Mouse (Mus musculus): Measurements from ENCODE around the gene Rnf223.

Gene Rnf223

DNA sequence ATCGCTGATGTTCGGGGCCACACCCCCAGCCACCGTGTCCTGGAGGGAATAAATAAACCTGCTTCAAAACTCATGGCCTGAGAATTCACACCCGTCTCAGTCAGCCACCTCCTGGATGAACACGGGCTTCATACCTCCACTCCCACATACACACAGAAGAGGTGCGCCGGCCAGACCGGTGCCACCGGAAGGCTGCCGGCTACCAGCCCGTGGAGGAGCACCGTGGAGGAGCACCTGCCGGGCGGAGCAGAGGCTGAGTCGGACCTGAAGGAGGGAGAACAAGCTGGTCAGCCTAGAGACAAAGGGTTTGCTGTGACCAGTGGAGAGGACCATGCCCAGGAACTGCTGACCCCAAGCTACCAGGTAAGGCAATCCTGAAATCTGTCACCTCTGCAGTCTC lies at the start of gene Rnf223:
Gene Rnf223, plus strand, starts transcription at position 78 of the 400 bp plus-strand sequence.
- no peak for DNase-seq

GRCm38 (mm10) chr4:156082621-156083234 lies 47.6 kb upstream of the Rnf223 start:
- DNase-seq = no peak

- no peak for DNase-seq
Observed at GRCm38 (mm10) chr4:156083348-156083747, 47.0 kb upstream of the Rnf223 start.

- no peak for DNase-seq
Observed at GRCm38 (mm10) chr4:156084096-156084879, 46.0 kb upstream of the Rnf223 start.

- no peak for DNase-seq
Observed at GRCm38 (mm10) chr4:156085256-156085655, 45.1 kb upstream of the Rnf223 start.

DNA sequence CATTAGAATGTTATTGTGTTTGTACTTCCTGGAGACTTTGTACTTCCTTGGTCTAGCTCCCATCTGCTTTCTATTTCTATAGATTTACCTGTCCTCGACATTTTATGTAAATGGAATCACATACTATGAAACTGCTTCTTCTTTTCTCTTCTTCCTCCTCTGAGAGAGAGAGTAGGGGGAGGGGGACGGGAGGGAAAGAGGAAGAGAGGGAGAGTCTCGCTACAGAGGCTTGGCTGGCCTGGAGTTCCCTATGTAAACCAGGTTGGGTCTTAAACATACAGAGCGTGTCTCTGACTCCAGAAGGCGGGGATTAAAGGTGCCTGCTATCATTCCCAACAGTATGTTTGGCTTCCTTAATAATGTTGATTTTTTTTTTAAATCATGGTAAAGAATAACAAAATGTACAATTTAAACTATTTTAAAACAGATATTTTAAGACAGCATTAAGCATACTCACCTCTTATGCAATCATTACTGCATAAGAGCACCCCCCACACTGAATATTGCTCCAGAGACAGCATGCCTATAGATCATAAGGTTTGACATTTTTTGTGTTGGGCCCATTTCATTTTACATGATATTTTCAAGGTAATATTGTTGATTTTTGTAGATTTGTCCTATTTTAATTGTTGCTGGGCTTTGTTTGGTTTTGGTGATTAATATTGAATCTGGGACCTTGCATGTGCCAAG lies 42.8 kb upstream of the Rnf223 start:
- DNase-seq = no peak

DNA sequence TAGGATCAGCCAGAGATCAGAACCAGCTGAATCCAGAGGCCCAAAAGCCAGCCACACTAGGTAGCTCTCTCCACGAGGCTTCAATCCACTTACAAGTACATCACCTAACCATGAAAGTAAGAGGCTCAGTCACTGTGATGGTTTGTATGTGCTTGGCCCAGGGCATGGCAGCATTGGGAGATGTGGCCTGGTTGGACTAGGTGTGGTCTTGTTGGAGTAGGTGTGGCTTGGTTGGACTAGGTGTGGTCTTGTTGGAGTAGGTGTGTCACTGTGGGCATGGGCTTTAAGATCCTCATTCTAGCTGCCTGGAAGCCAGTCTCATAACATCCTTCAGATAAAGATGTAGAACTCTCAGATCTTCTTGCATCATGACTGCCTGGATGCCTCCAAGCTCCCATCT lies 39.1 kb upstream of the Rnf223 start:
- DNase-seq = no peak

- DNase-seq = no peak
Observed at GRCm38 (mm10) chr4:156092765-156093164, 37.5 kb upstream of the Rnf223 start.

DNA sequence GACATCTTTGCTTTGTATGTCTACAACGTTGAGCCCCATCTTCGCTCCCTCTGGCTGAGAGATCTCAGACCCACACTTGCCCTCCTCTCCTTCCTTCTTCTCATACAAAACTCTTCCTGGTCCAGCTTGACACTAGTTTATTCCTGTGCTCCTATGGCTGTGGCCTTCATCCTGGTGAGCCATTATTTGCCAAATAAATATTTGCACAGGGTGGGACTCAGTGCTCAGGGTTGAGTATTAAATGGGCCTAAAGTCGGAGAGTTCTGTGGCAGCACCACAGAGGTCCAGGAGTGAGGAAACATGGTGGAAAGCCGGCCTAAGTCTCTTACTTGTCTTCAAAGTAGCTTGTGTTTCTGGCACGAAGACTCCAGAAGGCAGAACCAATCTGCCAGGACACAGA lies 36.6 kb upstream of the Rnf223 start:
- no peak for DNase-seq

GRCm38 (mm10) chr4:156096191-156096590 lies 34.1 kb upstream of the Rnf223 start:
- no peak for DNase-seq

DNA sequence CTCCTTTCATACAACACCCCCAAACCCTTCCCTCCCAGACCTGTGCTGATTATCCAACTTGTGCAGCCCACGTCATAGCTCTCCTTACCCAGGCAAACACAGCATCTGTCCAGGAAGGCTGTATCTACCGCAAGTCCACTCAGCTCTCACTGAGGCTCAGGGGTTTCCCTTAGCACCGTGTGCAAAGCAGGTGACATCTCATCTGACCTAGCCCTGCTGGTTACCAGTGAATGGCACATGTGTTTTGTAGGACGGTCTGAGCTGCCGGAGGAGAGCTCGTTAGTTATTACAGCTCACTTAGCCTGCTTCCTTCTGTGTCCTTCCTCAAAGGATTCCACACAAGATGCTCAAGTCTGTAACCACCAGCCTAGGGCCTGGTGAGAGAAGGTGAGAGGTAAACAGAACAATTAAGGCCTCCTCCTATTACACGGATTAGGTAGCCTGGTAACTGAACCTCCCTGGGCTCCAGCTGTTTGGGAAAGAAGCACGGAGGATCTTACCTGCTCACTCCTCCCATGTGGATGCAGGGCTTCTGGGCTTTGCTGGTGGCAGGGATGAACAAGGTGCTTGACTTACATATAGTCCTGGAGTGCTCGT lies 32.4 kb upstream of the Rnf223 start:
- DNase-seq = no peak

DNA sequence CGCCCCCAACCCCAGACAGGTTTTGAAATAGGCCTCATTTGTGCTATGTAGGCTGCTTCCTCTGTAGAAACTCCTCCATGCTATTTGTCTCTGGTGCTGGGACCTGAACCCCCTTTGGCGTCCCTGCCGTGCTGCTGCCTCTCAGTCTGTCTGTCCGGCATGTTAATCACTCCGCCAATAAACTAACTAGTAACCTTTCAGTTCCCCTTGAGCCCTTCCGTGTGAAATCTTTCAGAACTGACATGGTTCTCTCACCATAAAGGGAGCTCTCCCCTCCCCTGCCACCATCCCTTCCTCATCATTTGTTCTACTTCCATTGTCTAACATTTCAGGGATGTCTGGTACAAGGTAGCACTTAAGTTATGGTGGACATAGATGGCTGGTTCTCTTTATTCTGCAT lies 30.9 kb upstream of the Rnf223 start:
- DNase-seq = no peak

GRCm38 (mm10) chr4:156100501-156100900 lies 29.8 kb upstream of the Rnf223 start:
- no peak for DNase-seq

GRCm38 (mm10) chr4:156101481-156101903 lies 28.8 kb upstream of the Rnf223 start:
- DNase-seq = no peak

GRCm38 (mm10) chr4:156103342-156103741 lies 27.0 kb upstream of the Rnf223 start:
- no peak for DNase-seq

DNA sequence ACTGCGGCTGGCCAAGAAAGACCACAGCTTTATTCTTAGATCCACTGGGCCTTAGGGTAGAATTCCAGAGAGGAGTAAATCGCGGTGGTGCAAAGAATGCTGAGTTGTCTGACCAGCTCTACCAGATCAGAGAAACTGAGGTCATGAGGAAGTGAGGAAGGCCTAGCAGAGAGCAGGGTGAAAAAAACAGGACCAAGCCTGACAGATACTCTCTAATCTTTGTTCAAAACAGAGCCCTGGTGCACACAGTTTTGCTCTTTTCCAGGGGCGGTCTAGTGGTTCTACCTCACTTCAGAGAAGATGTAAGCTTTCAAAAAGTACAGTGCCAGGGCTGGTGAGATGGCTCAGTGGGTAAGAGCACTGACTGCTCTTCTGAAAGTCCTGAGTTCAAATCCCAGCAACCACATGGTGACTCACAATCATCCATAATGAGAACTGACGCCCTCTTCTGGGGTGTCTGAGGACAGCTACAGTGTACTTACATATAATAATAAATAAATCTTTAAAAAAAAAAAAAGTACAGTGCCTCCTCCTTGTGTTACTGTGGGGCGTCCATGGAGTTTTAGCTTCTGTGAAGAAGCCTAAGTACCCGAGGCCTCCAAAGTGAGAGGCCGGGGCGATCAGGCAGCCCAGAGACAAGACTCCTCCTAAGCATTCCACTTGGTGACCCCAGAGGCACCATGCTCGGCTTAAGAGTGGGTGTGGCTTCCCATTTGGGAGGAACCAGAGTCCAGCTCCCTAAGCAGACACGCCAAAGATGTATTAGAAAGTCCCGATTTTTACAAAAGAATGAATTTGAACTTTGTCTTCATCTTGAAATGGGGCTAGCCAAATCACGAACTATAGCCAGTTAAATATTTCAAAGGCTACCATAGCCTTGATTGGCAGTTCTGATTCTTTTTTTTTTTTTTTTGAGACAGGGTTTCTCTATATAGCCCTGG lies 21.4 kb upstream of the Rnf223 start:
- peak; percentile 36 to 54 for DNase-seq

DNA sequence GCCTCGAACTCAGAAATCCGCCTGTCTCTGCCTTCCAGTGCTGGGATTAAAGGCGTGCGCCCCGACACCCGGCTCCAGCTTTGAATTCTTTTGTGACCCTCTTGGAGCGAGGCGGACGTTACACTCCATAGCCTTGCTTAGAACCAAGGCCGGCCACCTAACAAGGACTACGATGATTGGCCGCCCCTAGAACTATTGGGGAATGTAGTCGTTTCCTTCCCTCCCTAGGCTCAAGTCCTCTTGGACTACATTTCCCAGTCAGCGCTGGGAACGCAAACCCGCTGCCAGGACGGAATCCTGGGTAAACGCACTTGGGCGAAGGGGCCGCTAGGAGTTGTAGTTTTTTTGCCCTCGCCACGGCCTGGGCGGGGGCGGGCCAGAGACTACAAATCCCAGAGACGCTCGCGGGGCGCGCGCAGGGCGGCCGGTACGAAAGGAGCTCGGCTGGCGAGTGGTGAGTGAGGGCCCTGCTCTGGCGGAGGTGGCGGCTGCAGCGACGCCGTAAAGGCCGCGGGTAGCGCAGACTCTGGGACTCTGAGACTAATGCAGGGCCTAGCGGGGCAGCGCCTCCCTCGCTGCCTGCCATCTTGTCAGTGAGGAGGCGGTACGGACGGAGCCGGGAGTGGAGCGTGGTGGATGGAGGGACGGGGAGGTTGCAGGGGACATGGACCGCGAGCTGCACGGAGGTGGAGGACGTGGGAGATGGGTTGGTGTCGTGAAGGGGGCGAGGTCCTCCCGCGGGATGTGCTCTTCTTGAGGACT lies 20.6 kb upstream of the Rnf223 start, which contains the start of gene 9430015G10Rik:
Gene 9430015G10Rik, plus strand, starts transcription at position 413 of the 762 bp plus-strand sequence.
- peak; percentile 98 for DNase-seq

DNA sequence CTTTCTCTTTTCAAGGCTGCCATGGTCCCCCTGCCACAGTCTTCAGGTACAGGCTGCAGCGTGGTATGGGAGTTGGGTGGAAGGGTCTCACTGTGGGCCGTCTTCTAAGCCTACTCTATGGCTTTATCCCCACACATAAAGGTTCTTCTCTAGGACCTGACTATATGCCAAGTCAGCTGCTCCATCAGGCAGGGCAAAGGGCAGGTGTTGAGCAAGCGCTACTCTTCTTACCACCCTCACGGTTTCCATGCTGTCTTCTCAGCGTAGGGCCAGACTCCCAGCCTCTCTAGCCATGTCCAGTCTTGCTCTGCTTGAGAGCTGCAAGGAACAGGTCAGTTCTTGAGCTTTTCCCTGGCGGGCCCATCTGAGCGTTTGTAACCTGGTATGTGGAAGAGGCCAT lies 6.2 kb upstream of the Rnf223 start:
- DNase-seq = no peak

DNA sequence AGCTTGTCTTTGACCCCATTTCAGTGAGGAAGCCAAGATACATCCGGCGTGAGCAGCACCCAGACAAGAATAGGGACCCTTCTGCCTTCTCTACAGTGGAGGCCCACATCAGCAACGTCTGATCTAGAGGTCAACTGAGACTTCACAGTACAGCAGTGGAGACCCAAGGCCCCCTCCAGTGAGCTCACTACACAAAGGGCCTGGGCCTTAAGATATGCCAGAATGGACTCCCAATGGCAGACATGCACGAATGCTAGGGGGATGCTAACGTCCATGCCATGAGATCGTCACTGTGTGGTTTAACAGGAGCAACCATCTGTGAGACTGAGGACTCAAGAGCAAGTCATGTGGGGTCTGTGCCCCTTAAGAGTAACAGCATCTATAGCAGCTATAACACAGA lies 4.9 kb upstream of the Rnf223 start:
- DNase-seq = no peak

DNA sequence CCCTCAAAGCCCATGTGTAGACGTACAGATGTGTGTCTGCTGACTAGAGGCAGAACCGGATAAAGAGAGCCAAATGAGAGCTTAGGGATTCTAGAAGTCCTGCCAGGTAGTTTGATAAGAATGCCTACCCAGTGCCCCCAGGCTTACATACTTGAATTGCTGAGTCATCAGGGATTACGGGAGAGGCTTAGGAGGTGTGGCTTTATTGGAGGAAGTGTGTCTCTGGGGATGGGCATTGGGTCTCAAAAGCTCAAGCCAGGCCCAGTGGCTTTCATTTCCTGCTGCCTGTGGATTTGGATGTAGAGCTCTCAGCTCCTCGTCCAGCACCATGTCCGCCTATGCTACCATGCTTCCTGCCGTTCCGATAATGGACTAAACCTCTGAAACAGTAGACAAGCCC lies 3.5 kb upstream of the Rnf223 start:
- DNase-seq = no peak

GRCm38 (mm10) chr4:156128746-156129145 lies 1.6 kb upstream of the Rnf223 start:
- no peak for DNase-seq
